Mouse (Mus musculus) thymus, postnatal 36 days (tissue): ENCODE measurements around the gene B4galt2.

Experiments
- DNase-seq, 2 experiments: peaks; one replicate each; pipeline ENCODE4 v3.0.0; 2022; ENCODE audit warnings: mixed read lengths in 2 of 2

Gene B4galt2

DNA sequence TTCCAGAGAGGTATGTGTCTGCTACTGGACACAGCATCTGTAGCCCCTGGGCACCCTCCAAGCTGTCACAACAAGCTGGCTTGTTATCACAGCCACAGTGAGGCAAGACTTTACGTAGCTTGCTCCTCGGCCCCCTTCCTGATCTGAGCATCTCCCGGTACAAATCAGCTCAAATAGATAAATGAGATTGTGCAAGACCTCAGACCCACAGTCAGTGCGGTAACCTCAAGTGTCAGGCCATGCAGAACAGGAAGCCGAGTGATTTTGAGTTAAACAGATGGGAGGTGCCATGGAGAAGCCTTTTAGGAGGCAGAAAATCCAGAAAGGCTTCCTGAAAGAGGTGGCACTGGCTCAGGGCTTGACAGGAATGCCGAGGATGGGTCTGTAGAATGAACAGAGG, 16.3 kb downstream of the B4galt2 start:
- no peak for DNase-seq

DNA sequence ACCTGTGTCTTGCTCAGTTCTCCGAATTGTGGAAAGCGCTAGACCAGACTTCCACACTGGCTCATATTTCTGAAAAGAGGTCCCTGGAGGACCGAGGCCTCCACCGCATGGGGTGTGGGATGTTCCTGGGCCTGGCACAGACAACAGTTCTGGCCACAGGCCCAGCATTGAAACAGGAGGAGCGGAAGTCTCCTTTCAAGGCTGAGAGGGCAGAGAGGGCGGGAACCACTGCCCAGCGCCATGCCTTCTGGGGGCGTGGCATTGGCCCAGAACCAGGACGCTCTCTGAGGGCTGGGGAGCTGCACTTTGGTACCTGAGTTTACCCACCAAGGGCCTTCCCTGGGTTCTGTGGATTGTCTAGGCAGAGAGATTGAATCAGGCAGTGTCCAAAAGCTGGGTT, 17.2 kb downstream of the B4galt2 start:
- DNase-seq = no peak

DNA sequence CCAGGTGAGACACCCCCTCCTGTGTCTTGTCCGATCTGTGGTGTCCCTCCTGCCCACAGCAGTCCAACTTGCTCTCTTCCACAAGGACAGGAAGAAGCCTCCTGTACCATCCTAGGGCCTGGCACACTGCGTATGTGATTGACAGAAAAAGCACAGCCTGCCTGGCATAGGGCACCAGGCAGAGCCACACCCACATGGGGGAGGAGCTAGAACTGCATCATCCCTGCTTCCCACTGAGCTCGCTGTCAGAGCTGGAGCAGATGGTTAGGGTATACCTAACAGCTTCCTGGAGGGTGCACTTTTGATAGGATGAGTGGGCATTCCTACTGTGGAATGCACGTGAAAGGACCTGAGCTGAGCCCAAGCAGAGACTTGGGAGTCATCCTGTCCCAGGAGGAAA, 20.5 kb downstream of the B4galt2 start:
- no peak for DNase-seq

DNA sequence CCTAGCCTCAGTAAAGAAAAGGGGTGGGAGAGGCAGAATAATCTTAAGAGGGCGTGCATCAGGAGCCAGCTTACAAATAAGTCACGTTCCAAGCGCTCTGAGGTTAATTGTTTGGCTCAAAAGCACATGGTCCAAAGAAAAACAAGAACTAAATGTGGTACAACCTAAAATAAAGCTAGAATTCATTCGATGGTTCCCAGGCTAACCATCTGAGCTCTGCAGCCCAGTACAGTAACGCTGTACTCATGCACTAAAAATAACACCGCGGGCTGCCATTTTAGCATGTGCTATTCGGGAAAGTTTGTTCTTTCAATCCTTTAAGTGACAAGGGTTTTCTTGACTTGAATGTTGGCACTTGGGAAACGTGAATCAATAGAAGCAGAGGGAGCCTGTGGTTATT, 22.7 kb downstream of the B4galt2 start:
- no peak for DNase-seq

DNA sequence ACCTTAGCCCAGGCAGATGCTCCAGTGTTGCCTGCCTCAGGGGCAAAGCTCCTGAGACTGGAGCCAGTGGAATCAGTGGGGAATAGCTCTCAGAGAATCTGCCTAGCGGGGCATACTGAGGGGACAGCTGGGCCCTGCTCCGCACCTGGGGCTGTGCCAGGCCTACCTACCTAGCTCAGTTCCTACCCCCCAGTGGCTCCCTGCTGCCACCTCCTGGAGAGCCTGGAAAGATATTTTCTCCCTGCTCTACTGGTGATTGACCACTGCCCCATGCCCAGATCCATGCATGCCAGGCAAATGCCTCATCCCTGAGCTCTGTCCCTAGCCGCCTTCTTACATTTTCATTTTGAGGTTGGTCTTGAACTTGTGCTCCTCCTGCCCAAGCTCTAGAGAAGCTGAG, 24.5 kb downstream of the B4galt2 start:
- DNase-seq = peak; percentile 55 to 58

DNA sequence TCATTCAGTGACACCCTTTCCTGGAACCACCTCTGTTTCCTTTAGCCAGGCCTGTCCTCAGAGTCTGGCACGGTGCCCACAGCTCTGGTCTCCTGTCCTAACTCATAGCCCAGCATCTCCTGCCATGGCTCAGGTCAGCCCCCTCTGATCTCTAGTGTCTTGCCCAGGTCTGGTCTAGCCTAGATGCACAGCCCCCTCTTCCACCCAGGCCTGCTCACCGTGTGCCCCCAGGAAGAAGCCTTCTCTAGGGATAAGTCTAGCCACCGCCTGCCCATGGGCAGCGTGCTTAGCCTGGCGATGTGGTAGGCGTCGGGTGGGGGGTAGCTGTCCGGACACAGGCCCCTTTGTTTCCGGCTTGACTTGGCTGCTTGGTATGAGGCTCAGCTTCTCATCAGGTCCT, 28.1 kb downstream of the B4galt2 start:
- no peak for DNase-seq

DNA sequence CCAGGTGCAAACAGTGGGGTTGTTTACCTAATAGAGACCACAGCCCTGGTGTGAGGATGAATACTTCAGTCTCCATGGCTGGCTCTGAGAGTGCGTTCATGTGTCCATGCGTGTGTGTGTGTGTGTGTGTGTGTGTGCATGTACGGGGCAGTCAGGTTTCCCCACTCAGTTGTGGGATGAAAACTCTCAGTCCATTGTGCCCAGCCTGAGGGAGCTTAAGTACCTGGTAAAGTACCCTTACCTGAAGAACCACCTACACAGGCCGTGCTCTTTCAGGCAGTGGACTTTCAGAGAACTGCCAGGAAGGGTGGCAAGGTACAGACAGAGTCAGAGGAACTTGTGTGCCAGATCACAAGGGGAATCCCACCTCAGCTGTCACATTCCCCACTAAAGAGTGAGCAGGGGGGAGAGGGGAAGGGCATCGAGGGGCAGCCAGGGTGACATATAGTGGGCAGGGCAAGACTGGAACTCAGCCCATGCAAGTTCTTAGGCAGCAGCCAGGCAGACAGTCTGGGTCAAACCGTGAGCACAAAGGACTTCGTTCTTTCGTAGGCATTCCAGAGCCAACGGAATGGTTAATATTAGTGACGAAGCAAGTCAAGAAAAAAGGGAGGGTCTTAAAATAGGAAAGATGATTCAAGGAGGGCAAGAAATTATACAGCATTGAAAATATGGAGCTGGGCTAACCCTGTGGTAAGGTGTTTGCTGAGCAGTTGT, 31.0 kb downstream of the B4galt2 start:
- no peak for DNase-seq

DNA sequence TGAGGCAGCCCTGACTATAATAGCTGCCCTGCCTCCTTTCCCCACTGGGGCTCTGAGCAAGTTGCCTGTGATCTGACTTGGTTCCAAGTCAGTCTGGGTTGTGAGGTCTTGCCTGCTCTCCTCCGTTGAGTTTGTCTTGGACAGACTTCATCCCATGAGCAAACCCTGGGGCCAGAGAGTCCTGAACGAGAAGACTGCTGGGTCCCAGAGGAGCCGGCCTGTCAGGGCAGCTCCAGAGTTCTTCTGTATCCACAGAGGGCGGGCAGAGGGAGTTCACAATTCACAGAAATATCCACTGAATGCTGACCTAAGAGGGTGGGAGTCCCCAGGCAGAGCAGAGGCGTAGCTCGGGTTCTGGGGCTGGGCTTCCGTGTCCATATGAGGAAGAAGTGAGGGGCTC, 32.4 kb downstream of the B4galt2 start:
- DNase-seq = no peak

DNA sequence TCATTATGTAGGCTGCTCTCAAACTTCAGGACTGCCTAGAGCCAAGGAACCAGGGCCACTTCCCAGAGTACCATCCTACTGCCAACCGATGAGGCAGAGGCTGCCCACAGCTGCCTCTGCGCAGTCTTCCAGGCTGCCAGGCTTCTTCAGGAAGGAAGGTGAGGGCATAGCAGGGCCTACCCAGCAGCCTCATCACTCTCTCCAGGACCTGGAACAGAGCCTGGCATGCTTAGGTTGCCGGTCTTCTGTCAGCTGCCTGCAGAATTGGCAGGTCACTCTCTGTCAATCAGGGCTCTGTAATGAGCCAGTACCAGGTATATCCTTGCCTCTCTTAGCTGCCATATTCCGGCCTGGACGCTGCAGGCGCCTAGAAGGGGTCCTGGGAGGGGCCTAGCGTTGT, 33.1 kb downstream of the B4galt2 start:
- DNase-seq = no peak

DNA sequence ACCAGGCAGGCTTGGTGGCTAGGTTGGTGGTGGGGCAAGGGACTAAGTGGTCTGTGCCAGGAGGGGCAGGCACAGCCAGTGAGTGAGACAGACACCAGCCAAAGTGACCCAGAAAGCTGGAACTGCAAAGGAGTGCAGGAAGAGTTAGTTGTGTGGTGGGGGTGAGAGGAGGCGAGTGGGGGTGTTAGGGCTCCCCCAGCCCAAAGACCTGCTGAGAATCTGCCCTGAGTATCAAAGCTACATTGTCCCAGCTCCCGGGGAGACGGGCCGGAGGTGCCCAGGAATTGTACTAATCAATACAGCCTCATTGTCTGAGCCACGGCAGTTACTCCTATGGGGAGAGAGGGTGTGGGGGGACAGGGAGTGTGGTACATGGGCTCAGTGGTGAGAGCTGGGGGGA, 33.8 kb downstream of the B4galt2 start:
- no peak for DNase-seq

DNA sequence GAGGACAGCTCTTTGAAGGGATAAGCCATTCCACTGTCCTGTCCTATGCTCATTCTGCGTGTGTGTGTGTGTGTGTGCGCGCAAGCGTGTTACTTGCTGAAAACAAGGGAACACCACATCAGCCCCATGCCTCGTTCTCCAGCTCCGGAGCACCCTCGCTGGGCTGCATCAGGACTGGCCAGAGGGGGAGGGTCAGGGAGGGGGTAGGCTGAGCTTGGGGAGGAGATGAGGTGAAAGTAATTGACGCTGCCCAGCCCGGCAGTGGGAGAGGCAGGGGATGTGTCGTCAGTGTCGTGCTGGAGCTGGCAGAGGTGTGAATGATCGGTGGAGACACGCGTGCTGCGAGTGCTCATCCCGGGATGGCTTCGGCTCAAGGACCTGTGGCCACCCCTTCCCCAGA, 34.2 kb downstream of the B4galt2 start:
- no peak for DNase-seq

DNA sequence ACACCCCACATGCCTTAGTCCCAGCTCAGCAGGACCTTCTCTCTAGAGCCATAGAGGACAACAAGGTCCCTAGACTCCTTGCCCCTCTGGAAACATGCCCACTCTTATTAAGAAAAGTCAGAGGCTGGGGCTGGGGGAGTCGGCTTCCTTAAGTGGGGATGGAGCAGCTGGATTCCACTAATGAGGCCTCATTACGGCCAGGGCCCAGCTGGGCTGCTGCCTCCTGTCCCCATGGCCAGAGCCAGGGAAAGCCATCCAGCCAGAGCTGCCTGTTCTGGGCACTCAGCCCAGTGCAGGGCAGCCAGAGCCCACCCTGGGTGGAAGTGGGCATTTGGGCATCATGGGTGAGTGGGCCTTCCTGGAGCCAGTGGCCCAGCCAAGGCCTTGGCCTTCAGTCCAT, 36.3 kb downstream of the B4galt2 start:
- no peak for DNase-seq

DNA sequence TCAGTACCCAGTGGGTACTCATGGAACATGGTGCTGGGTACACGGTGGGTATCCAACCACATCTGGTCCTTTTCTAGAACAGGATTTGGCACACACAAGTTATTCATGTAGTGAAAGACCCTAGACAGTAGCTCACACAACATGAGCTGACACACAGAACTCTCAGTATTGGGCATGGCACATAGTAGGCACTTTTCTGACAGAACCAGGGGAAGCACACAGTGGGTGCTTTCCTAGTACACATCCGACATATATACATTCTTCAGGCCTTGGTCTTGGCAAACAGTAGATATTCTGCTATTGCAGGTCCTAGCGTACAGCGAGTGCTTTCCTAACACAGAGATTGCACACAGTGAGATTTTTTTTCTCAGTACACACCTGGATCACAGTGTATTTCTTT, 37.0 kb downstream of the B4galt2 start:
- DNase-seq = no peak

DNA sequence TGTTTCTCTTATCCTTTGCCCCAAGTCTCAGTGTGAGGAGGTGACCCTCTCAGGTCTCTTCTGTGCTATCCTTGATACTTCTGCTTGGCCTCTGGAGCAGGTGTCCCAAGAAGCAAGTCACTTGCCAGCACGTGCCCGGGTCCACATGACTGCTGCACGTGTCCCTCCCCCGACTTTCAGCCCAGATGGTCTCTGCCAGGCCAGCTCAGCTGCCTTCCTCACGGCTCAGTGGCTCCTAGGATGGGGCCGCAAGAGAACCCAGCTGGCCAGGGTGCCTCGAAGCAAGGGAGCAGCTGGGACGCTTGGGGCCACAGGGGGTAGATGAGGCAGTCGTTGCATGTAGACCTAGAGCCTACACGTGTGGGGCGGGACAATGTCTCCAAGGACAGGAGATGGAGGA, 38.0 kb downstream of the B4galt2 start:
- DNase-seq = no peak

DNA sequence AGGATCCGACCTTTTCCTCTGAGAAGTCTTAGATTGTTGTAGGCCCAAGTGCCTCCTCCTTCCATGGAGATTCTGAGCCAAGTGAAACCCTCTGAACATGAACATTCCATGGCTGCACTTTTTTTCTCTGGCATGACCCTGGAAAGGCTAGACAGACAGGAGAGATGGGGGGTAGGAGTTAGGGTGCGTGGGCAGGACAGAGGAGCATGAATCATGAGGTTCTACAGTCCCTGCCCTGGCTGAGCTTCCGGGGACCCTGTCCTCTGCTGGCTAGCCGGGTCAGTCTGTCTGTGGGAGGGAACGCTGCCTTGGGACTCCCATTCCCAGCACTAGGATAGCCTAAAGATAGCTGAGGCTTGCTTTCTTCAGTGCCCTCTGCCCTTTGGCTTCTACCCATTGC, 38.8 kb downstream of the B4galt2 start:
- no peak for DNase-seq

DNA sequence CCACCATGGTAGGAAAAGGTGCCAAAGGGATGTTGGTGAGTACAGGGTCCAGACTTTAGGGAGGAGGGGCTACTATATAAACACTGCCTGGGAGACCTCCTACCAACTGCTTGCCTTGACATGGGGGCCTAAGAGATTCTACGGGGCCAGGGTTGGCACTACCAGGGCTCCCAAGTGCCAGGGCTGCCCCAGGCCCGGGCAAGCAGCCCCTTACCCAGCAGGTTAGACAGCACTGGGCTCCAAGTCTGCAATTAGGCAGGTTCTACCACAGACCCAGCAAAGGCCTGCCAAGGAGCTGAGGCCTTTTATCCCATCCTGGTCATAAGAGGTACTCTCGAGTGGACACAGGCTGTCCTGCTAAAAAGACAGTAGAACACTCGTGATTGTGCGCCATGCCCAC, 40.2 kb downstream of the B4galt2 start:
- DNase-seq = no peak

DNA sequence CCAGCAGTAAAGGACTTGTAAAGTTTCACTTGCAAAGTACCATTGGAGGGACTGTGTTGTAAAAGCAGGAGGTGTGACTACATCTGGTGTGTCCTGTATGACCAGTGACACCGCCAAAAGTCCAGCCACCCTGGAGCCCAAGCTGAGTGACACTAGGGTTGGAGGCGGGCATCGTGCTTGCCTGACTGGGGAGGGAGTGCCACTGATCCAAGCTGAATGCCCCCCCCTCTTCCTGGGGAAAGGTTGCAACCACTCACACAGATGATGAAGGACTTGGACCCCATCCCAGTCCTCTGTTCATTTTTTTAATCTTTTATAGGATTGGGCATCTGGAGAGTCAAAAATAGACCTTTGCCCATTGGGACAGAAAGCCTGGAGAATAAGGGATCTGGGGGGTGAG, 41.7 kb downstream of the B4galt2 start:
- DNase-seq = no peak

DNA sequence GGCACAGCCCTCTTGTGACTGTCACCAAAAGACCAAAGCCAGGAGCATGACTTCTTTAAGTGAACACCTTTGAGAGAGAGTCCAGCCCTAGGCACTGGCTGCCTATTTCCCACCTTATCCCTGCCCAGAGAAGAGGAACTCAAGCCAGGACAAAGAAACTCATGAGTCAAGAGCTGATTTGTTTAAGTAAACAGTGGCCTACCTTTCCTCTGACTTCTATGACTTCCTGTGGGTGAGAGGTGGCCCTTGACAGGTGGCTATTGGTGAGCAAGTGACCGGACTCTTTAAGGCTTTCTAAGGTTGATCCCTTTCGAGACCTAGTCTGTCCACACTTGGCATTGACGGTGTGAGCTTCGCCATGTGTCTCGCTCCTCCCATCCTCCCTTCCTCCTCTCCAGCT, 42.5 kb downstream of the B4galt2 start:
- DNase-seq = no peak

DNA sequence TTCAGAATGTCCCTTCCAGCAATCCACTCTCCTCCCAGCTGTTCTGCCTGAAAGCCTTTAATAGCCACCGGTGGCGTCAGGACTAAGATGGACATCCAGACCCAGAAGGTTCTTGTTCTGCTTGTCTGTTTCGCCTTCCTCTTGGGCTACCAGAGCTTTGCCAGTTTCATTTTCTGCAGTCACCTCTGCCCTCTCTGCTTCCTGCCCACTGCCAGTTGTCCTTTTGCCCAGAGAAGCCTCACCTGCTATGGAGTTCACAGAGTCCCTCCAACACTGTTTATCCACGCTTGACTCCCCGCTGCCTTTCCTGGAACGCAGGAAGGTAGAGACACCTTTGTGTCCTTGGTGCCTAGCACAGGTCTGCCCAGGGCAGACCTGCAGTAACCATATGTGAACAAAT, 43.9 kb downstream of the B4galt2 start:
- DNase-seq = no peak

DNA sequence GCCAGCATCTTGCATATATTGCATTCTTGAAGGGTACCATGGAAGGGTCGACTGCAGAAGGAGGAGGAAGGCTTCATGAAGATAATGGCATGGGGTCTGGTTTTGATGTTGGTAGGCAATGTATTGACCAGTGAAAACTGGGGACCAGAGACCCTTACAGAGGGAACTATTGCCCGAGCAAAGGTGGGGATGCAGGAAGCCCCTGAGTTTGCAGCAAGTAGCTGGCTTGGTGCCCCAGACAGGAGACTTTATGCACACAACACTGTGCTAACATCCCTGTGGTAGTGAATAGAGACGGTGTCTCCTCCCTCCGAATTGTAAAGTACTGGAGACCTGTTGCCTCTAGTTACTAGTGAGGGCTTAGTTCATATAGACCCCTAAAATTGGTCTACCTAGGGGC, 46.0 kb downstream of the B4galt2 start:
- DNase-seq = no peak

DNA sequence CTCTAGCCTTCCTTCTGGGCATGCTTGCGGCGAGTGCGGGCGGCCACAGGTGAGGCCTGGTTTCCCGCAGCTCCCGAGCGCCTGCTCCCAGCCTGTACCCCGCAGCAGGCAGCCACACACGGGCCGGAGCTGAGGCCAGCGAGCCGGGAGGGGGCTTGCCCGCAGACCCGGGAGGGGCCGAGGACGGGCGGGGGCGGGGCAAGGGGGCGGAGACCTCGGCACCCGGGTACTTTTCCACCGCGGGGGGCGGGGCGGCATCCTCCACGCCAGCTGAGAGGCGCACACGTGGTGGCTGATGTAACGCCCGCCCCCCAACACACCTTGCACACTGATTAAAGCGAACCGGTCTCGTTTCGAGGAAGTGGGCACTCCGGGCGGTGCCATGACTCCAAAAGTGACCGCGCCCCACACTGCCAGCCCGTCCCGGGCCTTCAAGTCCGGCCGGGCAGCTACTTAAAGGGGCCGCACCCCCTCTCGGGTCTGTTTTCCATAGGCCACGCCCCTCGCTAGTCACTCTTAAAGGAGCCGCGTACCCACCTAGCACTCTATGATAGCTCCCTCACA, 47.0 kb downstream of the B4galt2 start:
- peak; percentile 86 to 88 for DNase-seq

DNA sequence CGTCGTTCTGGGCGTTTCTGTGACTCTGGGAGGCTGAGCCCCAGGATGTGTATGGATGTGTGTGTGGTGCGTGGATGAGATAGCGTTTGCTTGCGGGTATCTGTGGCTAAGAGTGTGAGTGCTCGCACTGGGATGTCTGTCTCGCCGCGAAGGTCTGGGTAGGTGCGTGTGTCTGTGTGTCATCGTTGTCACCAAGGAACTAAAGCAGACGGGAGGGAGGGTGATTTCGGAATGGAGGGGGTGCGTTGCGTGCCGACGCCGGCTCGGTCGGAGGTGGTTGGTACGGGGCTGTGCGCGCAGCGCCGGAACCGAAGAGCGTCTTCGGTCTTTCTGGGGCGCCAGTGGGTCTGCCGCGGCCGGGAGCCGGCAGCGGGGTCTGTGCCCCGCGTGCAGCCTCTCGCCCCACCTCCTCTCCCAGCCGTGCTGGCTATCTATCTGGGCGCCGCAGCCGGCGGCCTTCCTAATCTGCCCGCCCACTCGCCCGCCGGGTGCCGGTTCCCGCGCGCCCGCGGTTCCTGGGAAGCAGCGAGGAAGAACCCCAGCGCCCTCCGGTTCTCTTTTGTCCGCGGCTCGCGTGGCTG, 47.7 kb downstream of the B4galt2 start:
- DNase-seq = no peak

DNA sequence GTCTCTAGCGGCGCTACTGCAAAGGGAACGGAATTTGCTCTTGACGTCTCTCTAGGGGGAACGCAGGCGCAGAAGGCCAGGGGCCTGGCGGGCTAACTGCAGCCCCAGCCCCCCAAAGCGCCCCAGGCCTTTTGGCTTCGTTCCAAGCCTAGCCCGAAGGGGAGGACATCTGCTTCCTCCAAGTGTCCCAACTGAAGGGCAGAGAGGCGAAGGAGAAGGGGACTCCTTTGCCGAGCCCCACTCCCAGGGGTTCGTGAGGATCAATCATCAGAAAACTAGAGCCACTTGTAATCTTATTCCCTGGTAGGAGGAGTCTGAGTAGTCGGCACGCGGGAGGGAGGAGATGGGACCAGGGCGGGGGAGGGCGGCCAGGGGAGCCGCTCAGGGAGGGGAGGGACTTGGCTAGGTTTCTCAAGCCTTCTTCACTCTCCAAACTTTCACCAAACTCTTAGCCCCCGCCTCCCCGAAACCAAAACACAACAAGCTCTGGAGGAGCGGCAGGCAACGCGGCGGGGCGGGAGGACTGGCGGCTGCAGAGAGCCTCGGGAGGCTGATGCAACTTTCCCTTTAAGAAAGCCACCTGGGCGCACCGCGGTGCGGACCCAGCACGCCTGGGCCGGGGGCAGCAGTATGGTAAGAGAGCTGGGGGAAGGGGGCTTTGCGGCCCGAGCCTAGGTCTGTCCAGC, 48.3 kb downstream of the B4galt2 start:
- peak; percentile 25 to 27 for DNase-seq

DNA sequence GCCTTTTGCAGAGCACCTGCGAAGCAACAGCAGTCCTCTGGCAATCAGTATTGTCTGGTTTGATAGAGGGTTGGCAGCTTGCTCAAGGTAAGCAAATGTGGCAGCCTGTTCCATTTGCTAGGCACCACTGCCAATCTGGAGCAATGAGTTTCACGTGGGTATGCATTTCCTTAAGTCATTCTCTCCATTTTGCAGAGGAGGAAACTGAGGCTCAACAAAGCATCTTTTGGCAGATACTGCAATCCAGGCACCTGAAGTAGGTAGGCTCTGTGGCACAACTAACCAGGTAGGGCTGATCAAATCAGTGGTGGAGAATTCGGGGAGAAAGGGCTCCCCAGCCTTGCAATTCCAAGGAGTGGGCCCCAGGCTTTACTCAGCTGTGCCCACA, 48.8 kb downstream of the B4galt2 start, which contains the start of gene Slc6a9:
Gene Slc6a9 (plus strand): TSS at position 50 of the 388 bp plus-strand sequence.
- DNase-seq = no peak
